Mouse (Mus musculus) gastrocnemius, postnatal 4 days (tissue): ENCODE measurements around the gene Cd3eap. TPM values are rescaled to one million over a fixed set of nuclear protein-coding genes. Genes with fewer than 3 reads are reported as not detected.
A peak's percentile ranks its signal among the peaks of the same experiment; 100 is the strongest.

Experiments used
- DNase-seq, 2 experiments: peaks; one replicate each; pipeline ENCODE4 v3.0.0; 2021 to 2022; ENCODE audit warnings: low spot score in 2 of 2, mixed read lengths in 2 of 2
- microRNA-seq: library from miRNA; unstranded; fragments of <30 nt; microRNA quantifications from one replicate; pipeline ENCODE4 v1.2.0, GENCODE M21; 2021
- total RNA-seq, 2 experiments: library from RNA; stranded (reverse); gene quantifications; 2 replicates each; pipeline ENCODE4 v1.2.3; 2021

Gene Cd3eap
- total RNA-seq, 2 experiments from 2014 or later: 9.7 to 10.8 TPM

GRCm38 (mm10) chr7:19309278-19309883, 49.9 kb downstream of the Cd3eap start:
- no peak for DNase-seq

GRCm38 (mm10) chr7:19308454-19309277, 50.6 kb downstream of the Cd3eap start:
- peak; percentile 95 for DNase-seq

DNA sequence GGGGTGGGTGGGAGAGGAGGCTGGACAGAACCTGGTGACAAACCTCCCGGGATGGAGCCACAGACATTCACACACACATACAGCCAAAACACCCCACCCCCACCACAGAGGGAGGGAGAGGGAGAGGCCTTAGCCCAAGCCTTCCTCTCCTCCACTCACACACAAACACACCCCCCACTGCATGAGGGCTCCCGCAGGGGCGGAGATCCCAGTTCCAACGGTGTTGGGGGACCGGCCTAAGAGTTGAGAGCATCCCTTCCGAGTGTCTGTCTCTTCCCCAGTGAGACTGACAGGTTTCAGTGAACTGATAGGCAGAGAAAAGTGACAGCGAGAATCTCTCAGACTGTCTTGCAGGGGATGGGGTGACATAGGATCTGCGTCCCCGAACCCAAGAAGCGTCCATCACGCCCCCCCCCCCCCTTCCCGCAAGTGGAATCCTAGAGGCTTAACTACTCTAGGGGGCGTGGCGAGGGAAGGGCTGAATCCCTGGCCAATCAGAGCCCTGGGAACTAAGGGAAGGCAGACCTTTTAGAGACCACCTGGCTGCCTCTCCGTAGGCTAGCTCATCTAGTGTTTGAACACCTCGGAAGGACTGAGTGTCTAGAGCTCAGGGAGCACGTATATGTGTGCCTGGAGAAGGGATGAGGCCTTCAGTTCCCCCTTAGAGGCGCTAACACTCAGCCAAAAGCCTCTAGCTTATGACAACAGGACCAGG, 51.4 kb downstream of the Cd3eap start:
- DNase-seq: peak in 1 of 2 experiments; percentile 74

GRCm38 (mm10) chr7:19306819-19307738, 52.2 kb downstream of the Cd3eap start:
- DNase-seq: no peak

Small RNA genes within 50 kb of the gene (microRNA-seq; reads per million reads assigned to microRNA genes)
- not detected for gene Mir343

Other genes with a start within 250 kb of the Cd3eap start
- under 1 TPM; 0.34 to 0.62 TPM for gene Gm4969, start 241.1 kb downstream of the Cd3eap start, total RNA-seq
- 1 to 10 TPM; 8.0 to 8.4 TPM for gene Fbxo46, start 239.6 kb downstream of the Cd3eap start, total RNA-seq
- gene Qpctl, start 210.2 kb downstream of the Cd3eap start, total RNA-seq: 1 to 10 TPM; 7.7 to 8.8 TPM
- 100 to 1,000 TPM in 1 of 2 experiments, 10 to 100 TPM in 1; 85.4 to 103 TPM for gene Snrpd2, start 209.8 kb downstream of the Cd3eap start, total RNA-seq
- gene Gipr, start 193.4 kb downstream of the Cd3eap start, total RNA-seq: under 1 TPM; 0.13 to 0.15 TPM
- 10 to 100 TPM; 17.0 to 18.1 TPM for gene Eml2, start 183.1 kb downstream of the Cd3eap start, total RNA-seq
- 1 to 10 TPM; 2.2 to 2.7 TPM for gene Gpr4, start 146.9 kb downstream of the Cd3eap start, total RNA-seq
- 10 to 100 TPM; 30.7 to 31.3 TPM for gene Opa3, start 131.1 kb downstream of the Cd3eap start, total RNA-seq
- gene Vasp, start 87.7 kb downstream of the Cd3eap start, total RNA-seq: 10 to 100 TPM; 65.3 to 71.9 TPM
- not detected for gene Ppm1n, start 79.4 kb downstream of the Cd3eap start, total RNA-seq
- gene Rtn2, start 76.9 kb downstream of the Cd3eap start, total RNA-seq: 100 to 1,000 TPM; 473 to 501 TPM
- 1 to 10 TPM; 2.5 to 3.8 TPM for gene Fosb, start 49.4 kb downstream of the Cd3eap start, total RNA-seq
- gene Ercc1, start 14.7 kb downstream of the Cd3eap start, total RNA-seq: 10 to 100 TPM; 33.1 to 34.5 TPM
- gene Ppp1r13l, start 266 bp upstream of the Cd3eap start, total RNA-seq: 1 to 10 TPM; 4.6 to 6.6 TPM
- 10 to 100 TPM; 18.6 to 21.0 TPM for gene Ercc2, start 22.5 kb upstream of the Cd3eap start, total RNA-seq
- gene Klc3, start 44.6 kb upstream of the Cd3eap start, total RNA-seq: under 1 TPM in 1 of 2 experiments, not detected in 1; 0.16 TPM
- over 10,000 TPM; 12,501 to 12,915 TPM for gene Ckm, start 45.3 kb upstream of the Cd3eap start, total RNA-seq
- gene Mark4, start 99.3 kb upstream of the Cd3eap start, total RNA-seq: 10 to 100 TPM; 18.9 to 20.5 TPM
- under 1 TPM; 0.65 to 0.83 TPM for gene Exoc3l2, start 103.8 kb upstream of the Cd3eap start, total RNA-seq
- 1 to 10 TPM; 1.9 to 2.3 TPM for gene Bloc1s3, start 148.9 kb upstream of the Cd3eap start, total RNA-seq
- 10 to 100 TPM; 27.3 to 30.6 TPM for gene Trappc6a, start 148.9 kb upstream of the Cd3eap start, total RNA-seq
- under 1 TPM; 0.10 to 0.12 TPM for gene Nkpd1, start 158.4 kb upstream of the Cd3eap start, total RNA-seq
- 10 to 100 TPM; 44.7 to 46.6 TPM for gene Ppp1r37, start 203.6 kb upstream of the Cd3eap start, total RNA-seq
- gene Zfp296, start 217.8 kb upstream of the Cd3eap start, total RNA-seq: under 1 TPM in 1 of 2 experiments, not detected in 1; 0.17 TPM
- 10 to 100 TPM; 52.3 to 56.4 TPM for gene Gemin7, start 218.1 kb upstream of the Cd3eap start, total RNA-seq
- 10 to 100 TPM; 29.9 to 32.8 TPM for gene Clasrp, start 245.0 kb upstream of the Cd3eap start, total RNA-seq